Mouse (Mus musculus): Measurements from ENCODE around the gene Bend4.

- TF ChIP-seq CTCF (IDR thresholded peaks at IDR 0.05; ENCODE audit: borderline replicate concordance, insufficient read depth, low read length): no peak
- no peak for TF ChIP-seq POLR2A (IDR thresholded peaks at IDR 0.05; ENCODE audit: low read depth, low read length)
These were observed 26.5 kb downstream of the Bend4 start for GRCm38 (mm10) chr5:67401612-67402011.

Measured in embryonic fibroblast, embryonic 13.5 days (primary cell).